Mouse (Mus musculus) CH12.LX (cell line): ENCODE data around the gene Pygm.

Experiments
- CTCF ChIP-seq, 2 experiments: IDR thresholded peaks in 1 of 2; conservative IDR thresholded peaks in 1 of 2; 2 replicates each; pipeline ENCODE4 v1.5.1; 2011 to 2012; ENCODE audit warnings: low read depth in 2 of 2, low read length in 2 of 2, improper control_type of control experiment in 1 of 2, inconsistent platforms in 1 of 2, mild to moderate bottlenecking in 1 of 2, moderate library complexity in 1 of 2
- ZC3H11A ChIP-seq: IDR thresholded peaks from 2 replicates; pipeline ENCODE4 v1.6.1; 2012; ENCODE audit warnings: low read depth, mild to moderate bottlenecking, inconsistent platforms, low read length, improper control_type of control experiment
- ZNF384 ChIP-seq: IDR thresholded peaks from 2 replicates; pipeline ENCODE4 v1.6.1; 2012; ENCODE audit warnings: low read depth, low read length, improper control_type of control experiment, inconsistent platforms

GRCm38 (mm10) chr19:6374571-6374970, 9.6 kb upstream of the Pygm start:
- TF ChIP-seq ZNF384 (no peak), ZC3H11A (no peak), CTCF (conservative IDR thresholded peaks at IDR 0.05 in 1 of 2, IDR thresholded peaks at IDR 0.05 in 1 of 2; ENCODE audit: low read depth in 2 of 2, low read length in 2 of 2) (no peak)
